Mouse (Mus musculus): ENCODE data around the gene Ncf2.

The Ncf2 gene

GRCm38 (mm10) chr1:152831619-152832018 lies 31.6 kb downstream of the Ncf2 start:
- DNase-seq (ENCODE audit: low spot score in 2 of 2), result no peak

DNA sequence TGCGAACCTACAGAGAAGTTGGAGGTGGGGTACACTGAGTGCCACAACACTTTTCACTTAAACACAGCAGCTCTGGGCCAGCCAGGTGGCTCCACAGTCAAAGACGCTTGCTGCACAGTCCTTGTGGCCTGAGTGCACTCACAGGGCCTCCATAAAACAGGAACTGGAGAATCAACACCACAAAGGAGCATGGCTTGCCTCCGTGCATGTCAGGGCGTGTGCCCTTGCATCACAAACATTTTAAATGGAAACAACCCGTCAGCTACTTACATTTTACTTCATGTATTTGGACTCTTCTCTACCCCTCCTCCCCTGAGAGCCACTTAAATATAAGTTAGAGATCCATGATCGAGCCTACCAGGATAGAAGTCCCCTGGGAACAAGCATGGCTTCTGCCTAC lies 32.3 kb downstream of the Ncf2 start:
- DNase-seq (ENCODE audit: low spot score in 2 of 2), result no peak

DNA sequence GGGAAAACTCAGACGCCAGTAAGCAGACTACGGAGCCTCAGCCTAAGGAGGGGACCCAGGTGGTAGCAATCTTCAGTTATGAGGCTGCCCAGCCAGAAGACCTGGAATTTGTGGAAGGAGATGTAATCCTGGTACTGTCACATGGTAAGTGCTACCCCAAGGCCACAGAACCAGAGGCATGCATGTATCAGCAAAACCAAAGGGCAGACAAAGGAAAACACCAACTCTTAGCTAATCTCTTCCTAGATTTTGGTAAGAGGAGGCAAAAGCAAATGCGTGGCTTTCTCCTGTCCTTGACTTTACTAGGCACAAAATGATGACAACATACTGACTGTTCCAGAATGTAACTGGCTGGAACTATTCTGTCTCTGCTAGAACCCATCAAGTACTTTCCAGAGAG lies 35.1 kb downstream of the Ncf2 start:
- DNase-seq (ENCODE audit: low spot score in 2 of 2), result no peak

GRCm38 (mm10) chr1:152838026-152838702 lies 38.2 kb downstream of the Ncf2 start:
- peak in 1 of 2 experiments; percentile 38 for DNase-seq (ENCODE audit: low spot score in 2 of 2)

- peak in 1 of 2 experiments; percentile 67 for DNase-seq (ENCODE audit: low spot score in 2 of 2)
Measured at GRCm38 (mm10) chr1:152838841-152839240, 38.8 kb downstream of the Ncf2 start.

DNA sequence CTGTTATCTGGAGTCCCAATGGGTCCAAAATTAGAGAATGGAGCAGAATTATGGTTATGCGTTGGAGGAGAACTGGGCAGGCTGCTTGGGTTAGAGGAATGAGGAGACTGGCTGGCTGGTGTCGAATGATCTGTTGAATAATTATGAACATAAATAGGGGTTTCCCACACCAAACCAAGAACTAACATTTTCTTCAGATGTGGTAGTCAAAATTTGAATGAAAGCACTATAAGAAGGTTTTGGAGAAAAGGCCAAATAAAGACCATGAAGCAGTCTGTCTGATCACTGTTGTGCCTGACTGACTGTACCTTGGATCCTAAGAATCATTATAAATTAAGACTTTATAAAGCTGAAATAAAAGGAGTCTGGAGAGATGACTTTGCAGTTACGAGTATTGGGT lies 40.3 kb downstream of the Ncf2 start:
- no peak for DNase-seq (ENCODE audit: low spot score in 2 of 2)

DNA sequence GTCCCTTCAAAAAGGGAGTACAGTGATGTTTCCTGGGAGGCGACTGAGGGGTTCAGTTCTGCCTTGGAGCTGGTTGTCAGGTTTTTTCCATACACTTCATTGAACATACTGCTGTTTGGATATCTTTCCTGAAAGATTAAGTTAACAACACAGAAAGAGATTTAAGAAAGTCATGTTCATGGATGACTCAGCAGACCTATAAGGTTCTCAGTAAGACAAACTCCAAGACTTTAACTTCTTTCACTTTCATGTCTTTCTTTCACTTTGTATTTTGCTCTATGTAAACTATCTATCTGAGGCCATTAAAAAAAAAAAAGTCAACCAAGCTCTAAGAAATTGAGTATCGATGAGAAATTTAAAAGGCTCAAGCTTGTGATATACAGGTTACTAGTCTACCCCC lies 41.1 kb downstream of the Ncf2 start:
- DNase-seq (ENCODE audit: low spot score in 2 of 2), result no peak

- no peak for DNase-seq (ENCODE audit: low spot score in 2 of 2)
Measured at GRCm38 (mm10) chr1:152844634-152845033, 44.6 kb downstream of the Ncf2 start.

- DNase-seq (ENCODE audit: low spot score in 2 of 2), result no peak
Measured at GRCm38 (mm10) chr1:152845211-152845730, 45.3 kb downstream of the Ncf2 start.

DNA sequence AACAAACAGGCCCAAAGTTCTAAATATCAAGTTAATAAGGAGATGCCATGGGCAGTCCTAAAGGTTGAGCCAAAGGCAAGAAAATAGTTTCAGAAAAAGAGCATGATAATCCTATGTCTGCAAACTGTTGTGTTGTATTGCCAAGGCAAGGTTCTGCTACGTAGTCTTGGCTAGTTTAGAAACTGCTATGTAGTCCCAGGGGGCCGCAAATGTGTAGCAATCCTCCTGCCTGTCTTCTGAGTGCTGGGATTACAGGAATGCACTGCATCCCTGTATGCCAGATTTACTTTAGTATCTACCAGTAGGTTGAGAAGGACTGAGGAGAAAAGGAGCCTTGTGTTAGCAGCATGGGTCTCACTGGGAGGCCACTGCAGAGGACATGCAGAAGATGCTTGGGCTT lies 46.9 kb downstream of the Ncf2 start:
- DNase-seq (ENCODE audit: low spot score in 2 of 2), result no peak

DNA sequence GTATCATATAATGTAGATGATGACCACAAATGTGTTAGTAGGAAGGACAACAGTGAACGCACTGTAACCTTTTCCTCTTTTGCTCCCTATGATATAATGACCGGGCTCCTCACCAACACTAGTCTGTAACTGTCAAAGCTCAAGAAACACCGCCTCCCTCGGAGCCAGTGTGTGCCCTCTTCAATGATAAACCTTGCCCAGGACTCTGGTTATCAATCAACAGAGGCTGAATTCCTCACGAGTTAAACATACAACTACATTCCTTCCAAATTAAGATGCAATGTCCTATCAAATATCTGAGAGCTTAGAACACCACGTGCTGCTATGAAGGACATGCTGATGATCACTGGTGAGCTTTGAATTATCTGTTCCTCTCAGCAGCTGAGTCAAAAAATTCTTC lies 69.9 kb downstream of the Ncf2 start:
- no peak for DNase-seq (ENCODE audit: low spot score in 2 of 2)

DNA sequence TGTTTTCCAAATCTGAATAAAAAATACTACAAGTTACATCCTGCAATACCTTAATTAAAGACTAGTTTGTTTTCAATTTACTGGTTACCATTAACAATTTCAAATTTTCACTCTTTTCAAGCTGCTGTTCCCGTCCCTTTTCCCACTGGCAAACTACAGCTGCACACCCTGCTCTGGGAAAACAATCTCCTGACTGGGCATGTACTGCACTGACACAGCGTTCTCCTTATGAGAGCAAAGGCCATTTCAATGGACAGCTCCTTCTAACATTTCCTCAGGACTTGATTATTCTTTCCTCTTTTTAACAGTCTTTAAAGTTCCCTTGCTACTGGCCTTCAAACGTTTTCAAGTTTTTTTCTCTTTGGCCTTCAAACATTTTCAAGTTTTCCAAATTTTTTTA lies 71.0 kb downstream of the Ncf2 start:
- DNase-seq (ENCODE audit: low spot score in 2 of 2), result no peak
